Mouse (Mus musculus) urinary bladder, adult 2 months (tissue): Measurements from ENCODE around the gene Nlrx1. TPM values are rescaled to one million over a fixed set of nuclear protein-coding genes. Genes with fewer than 3 reads are reported as not detected.

Source experiments
- DNase-seq: peaks from one replicate; pipeline ENCODE4 v3.0.0; 2022; ENCODE audit warnings: low spot score
- polyA plus RNA-seq: library from polyadenylated mRNA; depleted of rRNA; stranded (reverse); fragments of >200 nt; gene quantifications from 2 replicates; pipeline ENCODE4 v1.2.3, GENCODE M21; 2012

Nlrx1 gene
- polyA plus RNA-seq, 1 experiment = 9.6 TPM

DNA sequence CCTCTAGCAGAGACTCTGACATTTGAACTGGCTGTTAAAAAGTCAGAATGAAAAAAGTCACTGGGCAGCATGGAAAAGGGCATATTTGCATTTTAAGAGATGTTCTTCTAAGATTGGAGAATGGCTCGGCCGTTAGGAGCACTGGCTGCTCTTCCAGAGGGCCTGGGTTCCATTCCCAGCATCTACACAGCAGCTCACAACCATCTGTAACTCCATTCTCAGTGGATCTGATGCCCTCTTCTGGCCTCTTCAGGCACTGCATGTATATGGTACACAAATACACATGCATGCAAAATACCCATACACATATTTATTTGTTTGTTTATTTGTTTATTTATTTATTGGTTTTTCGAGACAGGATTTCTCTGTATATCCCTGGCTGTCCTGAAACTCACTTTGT is 678 bp upstream of the Nlrx1 start:
- DNase-seq = no peak

DNA sequence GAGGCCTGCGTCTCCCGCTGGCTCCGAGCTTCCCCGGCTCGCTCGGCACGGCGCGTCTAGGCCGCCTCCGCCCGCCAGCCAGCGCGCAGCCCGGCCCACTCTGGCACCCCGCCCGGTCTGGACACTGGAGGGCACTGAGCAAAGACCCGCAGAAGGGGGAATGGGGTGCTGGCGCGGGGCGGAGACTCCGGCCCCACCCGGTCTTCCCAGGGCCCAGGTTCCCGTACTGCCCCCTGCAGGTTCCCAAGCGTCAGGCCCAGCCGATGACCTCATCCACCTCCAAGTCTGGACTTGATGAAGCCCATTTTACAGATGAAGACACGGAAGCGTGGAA is 405 bp downstream of the Nlrx1 start:
- peak; percentile 88 for DNase-seq

DNA sequence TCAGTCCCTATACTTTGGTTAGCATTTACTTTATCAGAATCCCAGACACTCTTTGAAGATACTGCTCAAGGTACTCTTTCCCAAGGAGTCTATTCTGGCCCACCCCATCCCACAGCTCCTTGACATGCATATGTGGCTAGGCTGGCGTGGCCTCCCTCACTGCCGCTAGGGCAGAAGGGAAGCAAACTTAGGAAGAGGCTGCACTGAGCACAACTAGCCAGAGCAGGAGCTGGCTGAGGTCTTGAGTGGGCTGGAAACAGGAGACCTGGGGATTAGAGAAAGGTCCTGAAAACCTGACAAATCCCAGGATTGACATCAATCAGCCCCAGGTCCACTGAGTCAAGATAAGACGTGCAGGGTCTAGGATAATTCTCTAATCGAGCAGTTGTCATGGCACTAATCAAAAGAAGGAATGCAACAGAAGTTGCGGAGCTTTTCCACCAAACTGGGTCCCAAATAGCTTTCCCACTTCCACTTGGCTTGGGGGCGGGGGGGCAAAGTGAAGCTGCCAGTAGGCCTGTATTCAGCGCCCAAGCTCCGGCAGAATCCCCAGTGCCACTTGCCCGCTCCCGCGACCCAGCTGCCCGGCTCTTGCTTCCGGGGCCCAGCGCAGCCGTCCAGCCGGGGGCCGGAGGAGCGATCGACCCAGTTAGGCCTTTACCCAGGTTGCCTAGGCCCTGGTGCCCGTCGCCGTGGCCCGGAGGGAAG is 926 bp downstream of the Nlrx1 start:
- DNase-seq = no peak

DNA sequence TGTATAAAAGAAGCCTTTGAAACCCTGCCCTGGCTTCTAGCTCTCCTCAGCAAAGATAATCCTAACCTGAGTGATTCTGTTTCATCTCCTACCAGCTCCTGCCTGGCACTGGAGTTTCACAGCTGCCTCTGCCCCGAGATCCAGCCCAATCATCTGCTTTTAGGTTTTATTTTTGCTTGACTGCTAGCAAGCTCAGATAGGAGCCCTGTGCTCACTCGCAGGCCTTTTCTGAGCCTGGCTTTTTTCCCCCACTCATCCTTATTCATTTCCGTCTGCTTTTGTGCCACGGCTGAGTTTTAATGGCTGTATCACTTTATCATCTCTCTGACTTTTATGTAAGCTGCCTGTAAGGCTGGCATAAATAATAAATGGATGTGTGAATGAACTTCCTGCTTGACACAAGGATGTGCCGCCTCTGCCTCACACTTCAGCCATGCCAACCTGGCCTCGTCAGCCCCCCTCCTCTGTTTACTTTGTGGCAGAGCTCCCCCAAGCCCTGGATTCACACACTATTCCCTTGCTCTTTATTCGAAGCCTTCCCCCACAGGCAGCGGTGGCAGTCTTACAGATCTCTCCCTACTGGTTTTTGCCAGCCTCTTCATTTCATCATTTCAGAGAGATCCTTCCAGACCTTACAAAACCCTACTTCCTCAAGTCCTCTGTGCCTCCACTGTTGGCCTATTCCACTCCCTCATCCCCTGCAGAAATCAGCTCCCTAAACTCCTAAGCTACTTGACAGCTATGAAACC is 1.7 kb downstream of the Nlrx1 start:
- no peak for DNase-seq

DNA sequence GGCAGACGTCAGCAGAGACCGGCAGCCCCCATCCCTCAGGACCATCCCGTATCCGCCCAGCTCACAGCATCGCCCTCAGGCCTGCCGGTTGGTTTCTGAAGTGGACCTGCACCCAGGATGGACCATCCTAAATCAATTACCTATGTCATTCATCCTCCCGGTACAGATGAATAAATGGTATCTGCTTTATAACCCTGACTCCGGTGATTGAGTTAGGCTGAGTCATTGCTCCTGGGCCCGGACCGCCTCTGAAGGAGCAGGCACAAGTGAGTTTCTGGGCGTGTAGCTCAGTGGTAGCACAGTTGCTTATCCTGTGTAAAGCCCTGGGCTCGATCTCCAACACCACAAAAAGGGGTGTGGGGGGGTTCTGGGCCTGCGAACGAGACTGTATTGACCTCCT is 7.0 kb downstream of the Nlrx1 start:
- DNase-seq = no peak

GRCm38 (mm10) chr9:44259014-44259413 is 9.4 kb downstream of the Nlrx1 start:
- no peak for DNase-seq

GRCm38 (mm10) chr9:44256213-44256612 is 12.2 kb downstream of the Nlrx1 start:
- DNase-seq = no peak

- no peak for DNase-seq
These were observed 13.3 kb downstream of the Nlrx1 start for GRCm38 (mm10) chr9:44255136-44255521.

DNA sequence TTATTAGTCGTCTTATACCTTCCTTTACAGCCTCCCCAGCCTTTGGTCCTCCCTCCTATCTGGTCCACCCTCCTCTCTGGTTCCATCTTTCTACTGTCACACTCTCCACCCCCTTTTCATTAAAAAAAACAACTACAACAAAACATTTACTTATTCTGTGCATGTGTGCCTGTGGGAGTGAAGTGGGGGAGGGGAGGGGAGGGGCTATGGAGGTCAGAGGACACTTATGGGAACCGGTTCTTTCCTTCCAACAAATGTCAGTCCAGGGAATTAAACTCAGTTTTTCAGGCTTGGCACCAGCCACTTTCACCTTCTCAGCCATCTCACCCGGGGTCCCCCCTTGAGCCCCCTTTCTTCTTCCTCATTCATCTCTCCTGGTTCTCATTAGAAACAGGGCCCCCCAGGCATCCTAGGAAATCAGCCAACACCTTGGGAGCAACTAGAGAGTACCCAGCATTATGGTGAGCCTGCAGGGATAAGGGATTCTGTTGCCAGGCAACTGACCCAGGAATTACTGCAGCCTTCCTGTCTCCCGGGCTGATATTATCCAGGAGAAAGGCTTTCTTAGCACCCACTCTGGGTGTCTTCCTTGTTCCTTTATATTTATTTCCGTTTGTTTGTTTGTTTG is 13.8 kb downstream of the Nlrx1 start:
- no peak for DNase-seq

GRCm38 (mm10) chr9:44253441-44253840 is 15.0 kb downstream of the Nlrx1 start:
- DNase-seq = no peak

DNA sequence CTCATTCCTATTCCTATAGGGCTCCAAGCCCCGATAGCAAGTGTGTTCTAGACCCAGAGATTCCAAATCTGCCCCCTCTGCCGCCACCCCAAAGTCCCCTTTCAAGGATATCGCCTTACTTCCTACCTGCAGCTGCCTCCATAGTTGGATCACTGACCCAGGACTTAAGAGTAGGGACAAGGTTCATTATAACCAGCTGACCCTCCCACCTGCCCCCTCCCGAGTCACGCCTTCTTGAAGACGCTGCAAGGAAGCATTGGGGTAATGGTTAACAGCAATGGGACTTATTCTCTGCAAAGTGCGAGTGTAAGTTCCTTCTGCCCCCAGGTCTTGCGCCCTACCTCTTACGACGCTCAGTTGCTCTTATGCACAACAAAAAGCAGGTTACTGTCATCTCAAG is 17.1 kb downstream of the Nlrx1 start, which contains the start of gene Pdzd3:
Pdzd3 (minus strand) TSS at position 158 of the 400 bp plus-strand sequence.
- DNase-seq = no peak

GRCm38 (mm10) chr9:44250445-44250844 is 18.0 kb downstream of the Nlrx1 start:
- no peak for DNase-seq

DNA sequence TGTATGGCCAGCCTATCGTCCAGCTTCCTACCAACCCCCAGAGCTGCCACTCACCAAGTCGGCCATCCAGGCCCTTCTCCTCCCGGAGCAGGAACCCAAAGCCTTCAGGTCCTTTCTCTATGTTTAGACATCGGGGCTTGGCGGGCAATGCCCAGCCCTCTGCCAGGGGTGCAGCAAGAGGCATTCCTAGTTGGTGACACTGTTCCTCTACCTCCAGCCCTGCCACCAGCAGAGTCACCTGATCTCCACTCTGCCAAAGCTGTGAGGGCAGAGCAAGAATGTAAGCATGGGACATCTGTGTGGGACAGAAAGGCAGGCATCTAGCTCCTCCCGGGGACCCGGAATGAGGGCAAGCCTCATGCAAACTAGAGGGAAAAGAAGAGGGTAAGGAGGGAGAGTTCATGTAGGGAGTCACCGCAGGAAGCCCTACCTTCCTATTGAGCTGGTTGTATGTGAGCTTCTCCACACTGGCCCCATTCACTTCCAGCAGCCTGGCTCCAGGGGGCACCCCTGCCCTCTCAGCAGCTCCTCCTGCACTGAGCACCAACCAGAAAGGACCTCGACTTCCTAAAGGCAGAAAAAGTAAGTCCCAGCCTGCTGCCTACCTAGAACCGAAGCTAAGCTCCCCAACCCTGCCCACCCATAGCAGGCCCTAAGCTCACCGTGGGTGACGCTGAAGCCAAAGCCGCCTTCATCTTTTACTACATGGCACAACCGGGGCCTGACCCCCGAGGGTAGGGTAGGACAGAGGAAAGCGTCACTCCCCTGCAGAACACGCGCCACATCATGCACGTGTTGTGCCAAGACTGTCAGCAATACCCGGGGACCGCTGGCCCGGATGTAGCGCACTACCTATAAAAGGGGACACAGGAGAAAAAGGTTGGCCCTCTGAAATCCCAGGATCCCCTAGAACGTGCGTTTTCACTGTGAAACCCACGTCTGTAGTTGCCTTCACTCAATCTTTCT is 18.9 kb downstream of the Nlrx1 start:
- no peak for DNase-seq

DNA sequence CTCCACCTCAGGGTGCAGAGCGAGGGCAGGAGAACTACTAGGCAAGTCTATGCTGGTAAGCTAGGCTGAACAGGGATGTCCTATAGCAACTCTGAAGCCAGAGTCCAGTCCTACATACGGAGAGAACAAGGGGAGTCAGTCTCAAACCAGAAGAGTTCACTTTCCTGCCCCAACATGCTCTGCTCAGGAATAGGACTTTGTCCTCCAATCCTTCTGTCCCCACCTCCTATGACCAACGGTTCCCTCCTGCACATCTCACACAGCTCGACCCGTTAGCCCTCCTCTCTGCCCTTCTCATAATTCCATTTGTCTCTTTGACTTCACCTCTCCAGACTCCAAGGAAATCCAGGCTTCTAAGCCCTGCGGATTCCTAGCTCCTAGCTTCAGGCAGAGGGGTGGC is 20.5 kb downstream of the Nlrx1 start:
- no peak for DNase-seq

- no peak for DNase-seq
These were observed 24.8 kb downstream of the Nlrx1 start for GRCm38 (mm10) chr9:44243621-44244020.

GRCm38 (mm10) chr9:44241418-44241817 is 27.0 kb downstream of the Nlrx1 start:
- no peak for DNase-seq

DNA sequence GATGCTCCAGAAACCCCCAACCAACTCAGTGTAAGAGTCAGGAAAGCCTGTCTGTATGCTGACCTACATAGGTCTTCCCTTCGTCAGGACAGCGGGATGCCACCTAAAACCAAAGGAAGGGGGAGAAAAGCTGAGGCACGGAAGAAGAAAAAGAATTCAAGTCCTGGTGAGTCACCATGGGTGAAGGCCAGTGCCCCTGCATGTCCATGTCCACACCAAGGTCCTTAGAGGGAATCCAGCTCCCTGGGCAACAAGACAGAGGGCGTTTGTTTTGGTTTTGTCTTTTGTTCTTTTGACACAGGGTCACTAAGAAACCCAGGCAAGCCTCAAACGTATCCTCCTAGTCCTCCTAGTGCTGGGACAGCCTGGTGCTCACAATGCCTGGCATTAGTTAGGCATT is 27.5 kb downstream of the Nlrx1 start:
- no peak for DNase-seq

- no peak for DNase-seq
These were observed 28.0 kb downstream of the Nlrx1 start, which contains the start of gene Ccdc153 for GRCm38 (mm10) chr9:44240399-44240798. Ccdc153 (plus strand) TSS chr9:44240676.

DNA sequence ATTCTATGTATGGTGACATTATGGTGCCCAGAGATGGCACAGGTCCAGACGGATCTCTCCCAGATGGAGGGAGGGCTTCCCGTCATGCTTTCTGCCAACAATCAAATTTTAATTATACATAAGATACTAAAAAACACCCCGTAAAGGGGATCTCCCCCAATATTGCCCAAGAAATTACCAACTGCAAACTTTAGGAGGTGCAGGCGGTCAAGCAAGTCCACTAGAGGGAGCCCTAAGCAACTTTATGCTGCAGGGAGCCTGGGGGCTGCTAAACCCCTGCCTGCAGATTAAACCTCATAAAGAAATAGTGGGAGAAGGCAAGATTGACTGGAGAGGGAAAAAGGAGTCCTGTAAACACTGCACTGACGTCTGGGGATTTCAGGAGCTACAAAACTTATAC is 29.0 kb downstream of the Nlrx1 start:
- no peak for DNase-seq

- DNase-seq = no peak
These were observed 29.8 kb downstream of the Nlrx1 start for GRCm38 (mm10) chr9:44238501-44239190.

DNA sequence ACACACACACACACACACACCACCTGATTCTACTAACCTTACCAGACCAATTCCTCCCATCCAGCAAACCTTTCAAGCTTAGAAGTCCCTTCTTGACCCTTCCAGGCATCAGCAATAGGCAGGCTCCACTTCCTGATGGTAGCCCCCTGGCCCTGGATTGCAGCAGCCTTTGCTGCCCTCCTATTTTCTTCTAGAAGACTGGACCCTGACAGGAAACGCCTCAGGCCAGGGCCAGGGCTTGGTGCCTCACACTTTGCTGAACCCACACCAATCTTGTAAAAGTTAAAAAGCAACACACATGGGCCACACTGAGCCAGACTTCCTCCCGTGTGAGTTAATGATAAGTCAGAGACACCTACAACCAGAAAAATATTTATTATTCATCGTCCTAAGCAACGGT is 31.3 kb downstream of the Nlrx1 start:
- no peak for DNase-seq
